Mouse (Mus musculus): Measurements from ENCODE around the gene Traf1. TPM values are rescaled to one million over a fixed set of nuclear protein-coding genes. Genes with fewer than 3 reads are reported as not detected.

The Traf1 gene
- polyA plus RNA-seq, 1 experiment from 2014 or later, result 61.4 TPM

- Histone ChIP-seq H3K27ac (ENCODE audit: low read length) (no peak overlapping the region), H3K4me3 (ENCODE audit: low read depth, low read length) (no peak overlapping the region), H3K9ac (replicated peaks; ENCODE audit: low read depth) (no peak overlapping the region), H3K9me3 (ENCODE audit: low read length) (no peaks in the 10 kb centered on the region), H3K27me3 (replicated peaks; ENCODE audit: insufficient read depth, low read length) (no peaks in the 10 kb centered on the region), H3K4me2 (replicated peaks; ENCODE audit: low read depth, low read length) (no peak overlapping the region), H3K36me3 (ENCODE audit: insufficient read depth, low read length) (no peaks in the 10 kb centered on the region), H3K4me1 (ENCODE audit: insufficient read depth, low read depth, low read length) (no peaks in the 10 kb centered on the region; the same call in 1 of the 2 replicates)
- TF ChIP-seq CTCF (IDR thresholded peaks at IDR 0.05), result no peak
- TF ChIP-seq EP300 (IDR thresholded peaks at IDR 0.05), result no peak
- ATAC-seq, result no peak
- no peak for DNase-seq (ENCODE audit: low spot score)
- 72% methylated on average over 7 of the region's 7 CpGs for WGBS
Measured at GRCm38 (mm10) chr2:34958036-34958435, 3.5 kb downstream of the Traf1 start.

- Histone ChIP-seq H3K4me3 (ENCODE audit: low read depth, low read length) (no peak overlapping the region), H3K4me2 (replicated peaks; ENCODE audit: low read depth, low read length) (no peak overlapping the region), H3K27ac (ENCODE audit: low read length) (no peak overlapping the region), H3K9me3 (ENCODE audit: low read length) (no peaks in the 10 kb centered on the region), H3K27me3 (replicated peaks; ENCODE audit: insufficient read depth, low read length) (no peaks in the 10 kb centered on the region), H3K4me1 (ENCODE audit: insufficient read depth, low read depth, low read length) (no peaks in the 10 kb centered on the region; the same call in 1 of the 2 replicates), H3K9ac (replicated peaks; ENCODE audit: low read depth) (no peak overlapping the region), H3K36me3 (ENCODE audit: insufficient read depth, low read length) (no peaks in the 10 kb centered on the region)
- no peak for TF ChIP-seq CTCF (IDR thresholded peaks at IDR 0.05)
- TF ChIP-seq EP300 (IDR thresholded peaks at IDR 0.05), result no peak
- no peak for DNase-seq (ENCODE audit: low spot score)
- no peak for ATAC-seq
- 71% methylated on average over 1 of the region's 1 CpGs for WGBS
Measured at GRCm38 (mm10) chr2:34957405-34957804, 4.2 kb downstream of the Traf1 start.

- Histone ChIP-seq H3K9me3 (ENCODE audit: low read length) (no peaks in the 10 kb centered on the region), H3K9ac (replicated peaks; ENCODE audit: low read depth) (no peak overlapping the region), H3K36me3 (ENCODE audit: insufficient read depth, low read length) (no peaks in the 10 kb centered on the region), H3K4me2 (replicated peaks; ENCODE audit: low read depth, low read length) (no peak overlapping the region), H3K27ac (ENCODE audit: low read length) (no peak overlapping the region), H3K4me3 (ENCODE audit: low read depth, low read length) (no peak overlapping the region), H3K27me3 (replicated peaks; ENCODE audit: insufficient read depth, low read length) (no peaks in the 10 kb centered on the region), H3K4me1 (ENCODE audit: insufficient read depth, low read depth, low read length) (no peaks in the 10 kb centered on the region; the same call in 1 of the 2 replicates)
- TF ChIP-seq EP300 (IDR thresholded peaks at IDR 0.05), result no peak
- no peak for TF ChIP-seq CTCF (IDR thresholded peaks at IDR 0.05)
- DNase-seq (ENCODE audit: low spot score), result no peak
- WGBS, result 57% methylated on average over 5 of the region's 5 CpGs
- ATAC-seq, result no peak
Measured at GRCm38 (mm10) chr2:34956941-34957340, 4.6 kb downstream of the Traf1 start.

- H3K4me2 ChIP-seq (replicated peaks; ENCODE audit: low read depth, low read length), result no peak overlapping the region
- no peaks in the 10 kb centered on the region for H3K27me3 ChIP-seq (replicated peaks; ENCODE audit: insufficient read depth, low read length)
- H3K9me3 ChIP-seq (ENCODE audit: low read length), result no peaks in the 10 kb centered on the region
- TF ChIP-seq CTCF (IDR thresholded peaks at IDR 0.05) (no peak), EP300 (IDR thresholded peaks at IDR 0.05) (no peak)
- H3K4me3 ChIP-seq (ENCODE audit: low read depth, low read length), result no peak overlapping the region
- no peak overlapping the region for H3K9ac ChIP-seq (replicated peaks; ENCODE audit: low read depth)
- ATAC-seq (no peak), DNase-seq (ENCODE audit: low spot score) (no peak)
- no peak overlapping the region for H3K27ac ChIP-seq (ENCODE audit: low read length)
- no peaks in the 10 kb centered on the region for H3K36me3 ChIP-seq (ENCODE audit: insufficient read depth, low read length)
- H3K4me1 ChIP-seq (ENCODE audit: insufficient read depth, low read depth, low read length), result no peaks in the 10 kb centered on the region
Measured at GRCm38 (mm10) chr2:34954344-34954743, 7.2 kb downstream of the Traf1 start.

- Histone ChIP-seq H3K9ac (replicated peaks; ENCODE audit: low read depth) (no peak overlapping the region), H3K4me3 (ENCODE audit: low read depth, low read length) (no peak overlapping the region), H3K27ac (ENCODE audit: low read length) (no peak overlapping the region), H3K9me3 (ENCODE audit: low read length) (no peaks in the 10 kb centered on the region), H3K27me3 (replicated peaks; ENCODE audit: insufficient read depth, low read length) (no peaks in the 10 kb centered on the region), H3K4me1 (ENCODE audit: insufficient read depth, low read depth, low read length) (no peaks in the 10 kb centered on the region), H3K4me2 (replicated peaks; ENCODE audit: low read depth, low read length) (no peak overlapping the region), H3K36me3 (ENCODE audit: insufficient read depth, low read length) (no peaks in the 10 kb centered on the region)
- ATAC-seq (no peak), DNase-seq (ENCODE audit: low spot score) (no peak)
- TF ChIP-seq CTCF (IDR thresholded peaks at IDR 0.05) (no peak), EP300 (IDR thresholded peaks at IDR 0.05) (no peak)
- 75% methylated on average over 2 of the region's 2 CpGs for WGBS
Measured at GRCm38 (mm10) chr2:34953547-34954116, 7.9 kb downstream of the Traf1 start.

GRCm38 (mm10) chr2:34953018-34953417 is 8.6 kb downstream of the Traf1 start:
- no peak overlapping the region for H3K4me2 ChIP-seq (replicated peaks; ENCODE audit: low read depth, low read length)
- DNase-seq (ENCODE audit: low spot score) (no peak), ATAC-seq (no peak)
- no peak overlapping the region for H3K4me3 ChIP-seq (ENCODE audit: low read depth, low read length)
- H3K27me3 ChIP-seq (replicated peaks; ENCODE audit: insufficient read depth, low read length), result no peaks in the 10 kb centered on the region
- H3K9ac ChIP-seq (replicated peaks; ENCODE audit: low read depth), result no peak overlapping the region
- no peak overlapping the region for H3K27ac ChIP-seq (ENCODE audit: low read length)
- H3K4me1 ChIP-seq (ENCODE audit: insufficient read depth, low read depth, low read length), result no peaks in the 10 kb centered on the region
- H3K36me3 ChIP-seq (ENCODE audit: insufficient read depth, low read length), result no peaks in the 10 kb centered on the region
- TF ChIP-seq CTCF (IDR thresholded peaks at IDR 0.05) (no peak), EP300 (IDR thresholded peaks at IDR 0.05) (no peak)
- no peaks in the 10 kb centered on the region for H3K9me3 ChIP-seq (ENCODE audit: low read length)
- 53% methylated on average over 4 of the region's 4 CpGs for WGBS

- H3K9me3 ChIP-seq (ENCODE audit: low read length), result no peaks in the 10 kb centered on the region
- no peak for TF ChIP-seq CTCF (IDR thresholded peaks at IDR 0.05)
- no peak for TF ChIP-seq EP300 (IDR thresholded peaks at IDR 0.05)
- no peak for DNase-seq (ENCODE audit: low spot score)
- no peaks in the 10 kb centered on the region for H3K27me3 ChIP-seq (replicated peaks; ENCODE audit: insufficient read depth, low read length)
- no peak overlapping the region for H3K4me2 ChIP-seq (replicated peaks; ENCODE audit: low read depth, low read length)
- H3K36me3 ChIP-seq (ENCODE audit: insufficient read depth, low read length), result no peaks in the 10 kb centered on the region
- H3K9ac ChIP-seq (replicated peaks; ENCODE audit: low read depth), result no peak overlapping the region
- H3K27ac ChIP-seq (ENCODE audit: low read length), result no peak overlapping the region
- no peak for ATAC-seq
- H3K4me1 ChIP-seq (ENCODE audit: insufficient read depth, low read depth, low read length), result no peaks in the 10 kb centered on the region
- no peak overlapping the region for H3K4me3 ChIP-seq (ENCODE audit: low read depth, low read length)
Measured at GRCm38 (mm10) chr2:34951469-34951868, 10.1 kb downstream of the Traf1 start.

All from lung, postnatal 0 days (tissue).